Mouse (Mus musculus) heart, postnatal 0 days (tissue): ENCODE measurements around the gene Scfd2.

Experiments
- CTCF ChIP-seq: IDR thresholded peaks from 2 replicates; pipeline ENCODE4 v1.5.1; 2016; ENCODE audit warnings: antibody characterized with exemption, control low read depth, low read depth
- EP300 ChIP-seq: IDR thresholded peaks from 2 replicates; pipeline ENCODE4 v1.6.1; 2016; ENCODE audit warnings: antibody characterized with exemption, low read depth

DNA sequence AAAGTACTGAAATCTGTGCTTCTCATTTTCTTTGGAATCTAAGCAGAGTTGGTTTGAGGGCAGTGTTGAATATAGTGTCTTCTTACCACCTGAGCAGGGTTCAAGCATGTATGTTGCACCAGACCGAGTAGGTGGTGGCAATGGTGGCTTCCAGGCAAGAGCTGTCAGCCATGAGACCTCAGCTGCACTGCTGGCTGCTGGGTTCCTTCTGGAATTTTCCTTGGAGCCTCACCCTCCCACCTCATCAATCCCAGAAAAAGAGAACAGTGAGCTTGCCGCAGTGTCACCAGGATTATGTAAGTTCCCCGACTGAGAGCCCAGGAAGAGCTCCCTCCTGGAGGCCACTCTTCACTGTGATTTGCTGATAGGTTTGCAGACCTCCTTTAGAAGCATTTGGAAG, 324.4 kb downstream of the Scfd2 start:
- no peak for TF ChIP-seq EP300
- no peak for TF ChIP-seq CTCF
